25 mouse cellular contexts compared by ENCODE assay signal in the genomic region with DNA sequence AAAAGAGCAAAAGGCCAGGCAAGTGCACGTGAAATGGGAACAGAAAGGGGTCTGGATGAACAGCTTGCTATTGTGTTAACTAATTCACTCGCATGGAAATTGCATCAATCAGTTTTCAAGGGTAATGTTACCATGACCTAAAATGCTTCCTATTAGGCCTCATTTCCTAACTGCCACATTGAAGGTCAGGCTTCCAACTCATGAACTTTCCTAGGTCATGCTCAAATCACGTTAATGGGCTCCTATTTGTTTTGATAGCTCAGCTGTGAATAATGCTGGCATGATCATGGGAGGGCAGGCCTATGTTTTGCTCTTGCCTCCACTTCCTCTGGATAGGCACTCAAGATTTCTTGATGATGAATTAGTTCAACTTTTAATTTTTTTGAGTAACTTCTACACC.
DNase-seq lines count a peak whose midpoint lies in the region; ATAC-seq lines count a peak whose summit lies in the region.
"Had no signal": no experiment of that assay in that cellular context is flagged by ENCODE, and none has a peak within 500 bp of the region (broad histone marks: within the 10 kb centered on the region; RNA-seq: fewer than 3 reads in every experiment).

No protein-coding gene starts in this region.

- no peak overlapping the region for H3K4me2 ChIP-seq in kidney, embryonic 14.5 days (replicated peaks; ENCODE audit: low read depth, low read length)
- H3K4me2 ChIP-seq in embryonic facial prominence, embryonic 14.5 days (ENCODE audit: low read depth, low read length) = no peak overlapping the region
- H3K4me2 ChIP-seq in liver, embryonic 11.5 days = no peak overlapping the region
- H3K4me2 ChIP-seq: embryonic facial prominence, embryonic 13.5 days; forebrain, embryonic 13.5 days; heart, embryonic 11.5 days; hindbrain, embryonic 12.5 days; intestine, embryonic 15.5 days had no signal

- no peaks in the 10 kb centered on the region for H3K9me3 ChIP-seq in kidney, embryonic 14.5 days (ENCODE audit: control insufficient read depth, low read length)
- H3K9me3 ChIP-seq in embryonic facial prominence, embryonic 14.5 days (ENCODE audit: control insufficient read depth, low read length) = 0 out of 2 replicates have a peak, but pooled peaks cover 6% of the 10 kb centered on the region
- no peaks in the 10 kb centered on the region for H3K9me3 ChIP-seq in liver, embryonic 11.5 days (ENCODE audit: control insufficient read depth, low read length)
- H3K9me3 ChIP-seq: forebrain, embryonic 10.5 days; forebrain, embryonic 13.5 days; hindbrain, embryonic 12.5 days; intestine, embryonic 15.5 days had no signal

- no peak overlapping the region for H3K4me3 ChIP-seq in kidney, embryonic 14.5 days (ENCODE audit: low read length)
- H3K4me3 ChIP-seq in embryonic facial prominence, embryonic 14.5 days (ENCODE audit: low read depth, low read length) = no peak overlapping the region
- H3K4me3 ChIP-seq in liver, embryonic 11.5 days (ENCODE audit: low read depth, low read length) = no peak overlapping the region
- H3K4me3 ChIP-seq: embryonic facial prominence, embryonic 13.5 days; forebrain, embryonic 10.5 days; forebrain, embryonic 13.5 days; heart, adult 2 months; hindbrain, embryonic 12.5 days; intestine, embryonic 15.5 days had no signal

- no peaks in the 10 kb centered on the region for H3K4me1 ChIP-seq in kidney, embryonic 14.5 days (ENCODE audit: control insufficient read depth, insufficient read depth, low read length)
- no peaks in the 10 kb centered on the region for H3K4me1 ChIP-seq in embryonic facial prominence, embryonic 14.5 days (ENCODE audit: control insufficient read depth, insufficient read depth, low read length)
- no peaks in the 10 kb centered on the region for H3K4me1 ChIP-seq in liver, embryonic 11.5 days (replicated peaks; ENCODE audit: control insufficient read depth, insufficient read depth, low read length)
- H3K4me1 ChIP-seq: embryonic facial prominence, embryonic 13.5 days; forebrain, embryonic 10.5 days; forebrain, embryonic 13.5 days; hindbrain, embryonic 12.5 days; intestine, embryonic 15.5 days had no signal

- H3K27ac ChIP-seq in kidney, embryonic 14.5 days (ENCODE audit: low read depth, low read length) = no peak overlapping the region
- no peak overlapping the region for H3K27ac ChIP-seq in embryonic facial prominence, embryonic 14.5 days (replicated peaks; ENCODE audit: low read depth, low read length)
- no peak overlapping the region for H3K27ac ChIP-seq in liver, embryonic 11.5 days (ENCODE audit: low read depth, low read length)
- H3K27ac ChIP-seq: embryonic facial prominence, embryonic 13.5 days; forebrain, embryonic 10.5 days; forebrain, embryonic 13.5 days; heart, adult 2 months; hindbrain, embryonic 12.5 days; intestine, embryonic 15.5 days had no signal

- DNase-seq in adrenal gland, adult 2 months = peak; percentile 61
- DNase-seq in adrenal gland, postnatal 4 days (ENCODE audit: low spot score in 2 of 2) = no peak
- DNase-seq in embryo, embryonic 10 days (ENCODE audit: low spot score) = peak; percentile 17
- no peak for DNase-seq in embryo, embryonic 11 days
- peak; percentile 2 for DNase-seq in kidney, adult 11 months
- peak; percentile 26 for DNase-seq in embryonic facial prominence, embryonic 14.5 days (ENCODE audit: low spot score)
- no peak for DNase-seq in liver, embryonic 11.5 days (ENCODE audit: low spot score)
- DNase-seq: cerebellum, adult 11-12 months; cerebellum, adult 8-10 months; cerebellum, postnatal 10 days; cerebellum, postnatal 36 days; gastrocnemius, postnatal 10 days; gastrocnemius, postnatal 36 days; heart, adult 2 months; kidney, adult 18-20 months had no signal

- no peak overlapping the region for H3K9ac ChIP-seq in kidney, embryonic 14.5 days (ENCODE audit: low read depth, low read length)
- no peak overlapping the region for H3K9ac ChIP-seq in embryonic facial prominence, embryonic 14.5 days (ENCODE audit: low read depth, low read length)
- H3K9ac ChIP-seq in liver, embryonic 11.5 days (ENCODE audit: low read depth, low read length) = no peak overlapping the region
- H3K9ac ChIP-seq: embryonic facial prominence, embryonic 13.5 days; forebrain, embryonic 13.5 days; hindbrain, embryonic 12.5 days; intestine, embryonic 15.5 days had no signal

- no peaks in the 10 kb centered on the region for H3K27me3 ChIP-seq in kidney, embryonic 14.5 days (ENCODE audit: control insufficient read depth, insufficient read depth, low read length)
- no peaks in the 10 kb centered on the region for H3K27me3 ChIP-seq in embryonic facial prominence, embryonic 14.5 days (replicated peaks; ENCODE audit: control insufficient read depth, insufficient read depth, low read length)
- H3K27me3 ChIP-seq in liver, embryonic 11.5 days (replicated peaks; ENCODE audit: control insufficient read depth, insufficient read depth, low read length) = no peaks in the 10 kb centered on the region
- H3K27me3 ChIP-seq: embryonic facial prominence, embryonic 13.5 days; forebrain, embryonic 13.5 days; hindbrain, embryonic 12.5 days; intestine, embryonic 15.5 days had no signal

- H3K36me3 ChIP-seq in kidney, embryonic 14.5 days (ENCODE audit: control insufficient read depth, insufficient read depth, low read length) = no peaks in the 10 kb centered on the region
- H3K36me3 ChIP-seq in embryonic facial prominence, embryonic 14.5 days (ENCODE audit: control insufficient read depth, insufficient read depth, low read length) = no peaks in the 10 kb centered on the region
- H3K36me3 ChIP-seq in liver, embryonic 11.5 days (ENCODE audit: control insufficient read depth, insufficient read depth, low read length) = no peaks in the 10 kb centered on the region
- H3K36me3 ChIP-seq: embryonic facial prominence, embryonic 13.5 days; forebrain, embryonic 10.5 days; hindbrain, embryonic 12.5 days; intestine, embryonic 15.5 days had no signal

- 41% methylated on average over 3 of the region's 3 CpGs for WGBS in kidney, embryonic 14.5 days
- WGBS in embryonic facial prominence, embryonic 14.5 days = 34% methylated on average over 3 of the region's 3 CpGs
- 65% methylated on average over 3 of the region's 3 CpGs for WGBS in liver, embryonic 11.5 days

- no peak for ATAC-seq in kidney, embryonic 14.5 days (ENCODE audit: low FRiP score, low TSS enrichment)
- no peak for ATAC-seq in embryonic facial prominence, embryonic 14.5 days (ENCODE audit: low read depth)
- ATAC-seq in liver, embryonic 11.5 days (replicated peaks; ENCODE audit: low FRiP score) = no peak
- ATAC-seq: activated CD4-positive, CD25-positive, alpha-beta regulatory T cell, adult 4 months; forebrain, embryonic 13.5 days; forebrain, embryonic 16.5 days; hindbrain, embryonic 16.5 days; intestine, embryonic 15.5 days had no signal

Comparison
In these comparisons a context has a peak if more than half of its experiments do, and no peak if none do; other contexts are left out.
1. DNase-seq: peak in adrenal gland, adult 2 months (single experiment), embryo, embryonic 10 days (single experiment), kidney, adult 11 months (single experiment) and embryonic facial prominence, embryonic 14.5 days (single experiment); none in adrenal gland, postnatal 4 days (0 of 2), embryo, embryonic 11 days (single experiment) and liver, embryonic 11.5 days (single experiment).